Mouse (Mus musculus) limb, embryonic 11.5 days (tissue): ENCODE data around the gene Gm36176. TPM values are rescaled to one million over a fixed set of nuclear protein-coding genes. Genes with fewer than 3 reads are reported as not detected.

ENCODE experiments used
- ATAC-seq: fragments of 200-750 bp; cut with Nextera tagmentation; 2 replicates; pipeline ENCODE4 v1.8.0; 2017; ENCODE audit warnings: low read depth; ENCODE audit not compliant: insufficient number of reproducible peaks, low FRiP score, low TSS enrichment
- DNase-seq: peaks from one replicate; pipeline ENCODE4 v3.0.0-alpha.2; 2015; ENCODE audit warnings: low spot score
- H3K27ac ChIP-seq: fragments of 300-500 bp; sonication (generic); replicated peaks from 2 replicates; pipeline ENCODE4 v1.5.1; 2014; ENCODE audit warnings: low read depth, mild to moderate bottlenecking, low read length
- H3K27me3 ChIP-seq: fragments of 300-500 bp; sonication (generic); 2 replicates; pipeline ENCODE4 v1.6.1; 2014; ENCODE audit warnings: mild to moderate bottlenecking, low read length, mixed read lengths; ENCODE audit not compliant: control insufficient read depth, insufficient read depth
- H3K36me3 ChIP-seq: fragments of 300-500 bp; sonication (generic); 2 replicates; pipeline ENCODE4 v1.6.1; 2014; ENCODE audit warnings: mild to moderate bottlenecking, low read length, moderate library complexity, mixed read lengths; ENCODE audit not compliant: control insufficient read depth, insufficient read depth
- H3K4me1 ChIP-seq: fragments of 300-500 bp; sonication (generic); 2 replicates; pipeline ENCODE4 v1.6.1; 2014; ENCODE audit warnings: low read length, mixed read lengths; ENCODE audit not compliant: control insufficient read depth, insufficient read depth
- H3K4me2 ChIP-seq: fragments of 300-500 bp; sonication (generic); 2 replicates; pipeline ENCODE4 v1.6.1; 2014; ENCODE audit warnings: low read depth, mild to moderate bottlenecking, moderate library complexity; ENCODE audit not compliant: severe bottlenecking
- H3K4me3 ChIP-seq: fragments of 300-500 bp; sonication (generic); 2 replicates; pipeline ENCODE4 v1.5.1; 2014; ENCODE audit warnings: low read depth, low read length
- H3K9ac ChIP-seq: fragments of 300-500 bp; sonication (generic); 2 replicates; pipeline ENCODE4 v1.6.1; 2014; ENCODE audit warnings: mild to moderate bottlenecking, low read length
- H3K9me3 ChIP-seq: fragments of 300-500 bp; sonication (generic); 2 replicates; pipeline ENCODE4 v1.6.1; 2016; ENCODE audit warnings: low read length; ENCODE audit not compliant: control insufficient read depth
- WGBS: fragments of 180-500 bp; shearing (Covaris S2); extraction: QIAGEN DNeasy Blood & Tissue Kit; methylation state at CpG from one replicate; pipeline ENCODE4 v1.1.7; 2014; 5-methylcytosine and 5-hydroxymethylcytosine counted together
- polyA plus RNA-seq: library from polyadenylated mRNA; unstranded; fragments of >200 nt; fragmentation: Nextera tagmentation; extraction: Ambion mirVana; gene quantifications from 2 replicates; pipeline ENCODE4 v1.2.1, GENCODE M21; 2014

The Gm36176 gene
- polyA plus RNA-seq, 1 experiment from 2014 or later = not detected

DNA sequence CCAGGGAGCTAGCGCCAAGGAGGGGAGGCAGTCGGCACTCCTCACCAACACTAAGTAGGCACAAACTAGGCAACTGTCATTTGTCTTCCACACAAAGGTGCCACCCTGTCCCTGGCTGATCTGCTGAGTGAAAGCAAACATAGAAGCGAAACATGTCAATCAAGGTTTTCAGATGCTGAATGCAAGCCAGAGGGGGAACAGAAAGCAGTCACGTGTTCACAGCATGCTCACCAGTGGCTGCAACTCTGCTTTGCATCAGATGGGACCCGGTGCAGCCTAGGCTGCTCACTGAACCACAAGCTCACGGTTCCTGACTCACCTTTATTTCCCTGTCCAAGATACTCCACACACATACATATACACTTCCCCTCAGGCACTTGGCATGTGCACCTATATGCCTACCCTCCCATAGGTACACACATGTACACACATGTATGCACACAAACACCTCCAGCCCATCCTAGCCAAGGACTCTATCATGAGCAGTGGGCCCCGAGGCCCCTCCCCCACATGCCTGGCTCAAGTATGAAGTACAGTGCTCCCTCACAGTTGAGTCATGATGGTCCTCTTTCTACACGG lies 44.5 kb downstream of the Gm36176 start:
- no peak for ATAC-seq
- H3K27ac ChIP-seq = no peak overlapping the region
- no peaks in the 10 kb centered on the region for H3K9me3 ChIP-seq
- no peak overlapping the region for H3K4me3 ChIP-seq
- H3K9ac ChIP-seq = no peak overlapping the region
- H3K36me3 ChIP-seq = no peaks in the 10 kb centered on the region
- no peak for DNase-seq
- no peaks in the 10 kb centered on the region for H3K27me3 ChIP-seq
- H3K4me2 ChIP-seq = no peak overlapping the region
- H3K4me1 ChIP-seq = no peaks in the 10 kb centered on the region
- WGBS = 87% methylated on average over 8 of the region's 8 CpGs

DNA sequence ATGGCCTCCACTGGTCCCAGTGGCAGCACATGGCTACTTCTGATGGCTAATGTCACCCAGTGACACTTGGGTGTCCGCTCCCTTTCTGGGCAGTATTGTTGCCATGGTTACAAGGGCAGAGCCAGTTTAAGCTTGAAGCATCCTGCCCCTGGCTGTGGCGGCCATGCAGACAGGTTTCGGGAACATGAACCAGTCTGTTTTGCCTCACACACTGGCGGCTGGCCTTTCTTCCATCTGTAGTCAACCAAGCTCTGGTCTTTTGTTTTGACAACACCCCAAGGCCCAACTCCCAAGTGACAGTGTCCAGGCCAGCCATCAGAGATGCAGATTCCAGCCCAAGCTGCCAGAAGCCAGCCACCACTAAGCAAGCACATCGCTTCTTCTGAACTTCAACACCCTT lies 49.0 kb downstream of the Gm36176 start:
- ATAC-seq (no peak), DNase-seq (no peak)
- Histone ChIP-seq H3K27me3 (no peaks in the 10 kb centered on the region; the same call in 1 of the 2 replicates), H3K9ac (no peak overlapping the region), H3K27ac (no peak overlapping the region), H3K9me3 (no peaks in the 10 kb centered on the region), H3K36me3 (no peaks in the 10 kb centered on the region), H3K4me1 (no peaks in the 10 kb centered on the region), H3K4me3 (no peak overlapping the region), H3K4me2 (no peak overlapping the region)
- WGBS = 58% methylated on average over 5 of the region's 5 CpGs

Other genes starting within 250 kb of the Gm36176 start
- 340 and 351 TPM in 2 replicates for gene Sumo3, start 240.7 kb upstream of the Gm36176 start, polyA plus RNA-seq
- 2.3 TPM in 1 of 2 replicates, not detected in the other for gene Gm49325, start 240.6 kb upstream of the Gm36176 start, polyA plus RNA-seq
- gene Ube2g2, start 224.5 kb upstream of the Gm36176 start, polyA plus RNA-seq = 52.3 and 52.6 TPM in 2 replicates
- gene Tspear, start 160.2 kb upstream of the Gm36176 start, polyA plus RNA-seq = 0.45 and 0.84 TPM in 2 replicates
- not detected in 2 replicates for gene Gm19402, start 156.0 kb upstream of the Gm36176 start, polyA plus RNA-seq
- not detected in 2 replicates for gene Gm9508, start 149.6 kb upstream of the Gm36176 start, polyA plus RNA-seq
- not detected in 2 replicates for gene Gm10272, start 140.2 kb upstream of the Gm36176 start, polyA plus RNA-seq
- gene Gm10024, start 135.3 kb upstream of the Gm36176 start, polyA plus RNA-seq = not detected in 2 replicates
- gene Gm10142, start 131.0 kb upstream of the Gm36176 start, polyA plus RNA-seq = not detected in 2 replicates
- gene Krtap12-1, start 126.2 kb upstream of the Gm36176 start, polyA plus RNA-seq = not detected in 2 replicates
- gene Gm10100, start 120.3 kb upstream of the Gm36176 start, polyA plus RNA-seq = not detected in 2 replicates
- gene Gm18596, start 104.2 kb upstream of the Gm36176 start, polyA plus RNA-seq = not detected in 2 replicates
- gene Gm9736, start 95.4 kb upstream of the Gm36176 start, polyA plus RNA-seq = not detected in 2 replicates
- gene Gm3233, start 87.1 kb upstream of the Gm36176 start, polyA plus RNA-seq = not detected in 2 replicates
- not detected in 2 replicates for gene Gm3238, start 75.5 kb upstream of the Gm36176 start, polyA plus RNA-seq
- not detected in 2 replicates for gene Gm7138, start 69.9 kb upstream of the Gm36176 start, polyA plus RNA-seq
- not detected in 2 replicates for gene Gm3250, start 64.3 kb upstream of the Gm36176 start, polyA plus RNA-seq
- gene Gm7137, start 58.6 kb upstream of the Gm36176 start, polyA plus RNA-seq = not detected in 2 replicates
- gene Gm9639, start 51.7 kb upstream of the Gm36176 start, polyA plus RNA-seq = not detected in 2 replicates
- not detected in 2 replicates for gene Gm19668, start 47.7 kb upstream of the Gm36176 start, polyA plus RNA-seq
- not detected in 2 replicates for gene Gm9507, start 35.0 kb upstream of the Gm36176 start, polyA plus RNA-seq
- gene Gm2696, start 32.1 kb upstream of the Gm36176 start, polyA plus RNA-seq = not detected in 2 replicates
- not detected in 2 replicates for gene Krtap10-4, start 19.7 kb upstream of the Gm36176 start, polyA plus RNA-seq
- not detected in 2 replicates for gene Krtap10-10, start 10.9 kb upstream of the Gm36176 start, polyA plus RNA-seq
- gene Gm10318, start 6.1 kb downstream of the Gm36176 start, polyA plus RNA-seq = not detected in 2 replicates
- not detected in 2 replicates for gene Gm3285, start 15.2 kb downstream of the Gm36176 start, polyA plus RNA-seq
- 1.4 and 1.5 TPM in 2 replicates for gene Lrrc3, start 55.7 kb downstream of the Gm36176 start, polyA plus RNA-seq
- 0.10 and 0.27 TPM in 2 replicates for gene Trpm2, start 123.8 kb downstream of the Gm36176 start, polyA plus RNA-seq
- gene 1810043G02Rik, start 131.7 kb downstream of the Gm36176 start, polyA plus RNA-seq = 29.5 and 31.0 TPM in 2 replicates
- 157 and 161 TPM in 2 replicates for gene Pfkl, start 163.3 kb downstream of the Gm36176 start, polyA plus RNA-seq
- 0.11 TPM in 1 of 2 replicates, not detected in the other for gene Dnmt3l, start 195.1 kb downstream of the Gm36176 start, polyA plus RNA-seq
- 0.17 and 0.35 TPM in 2 replicates for gene Aire, start 196.8 kb downstream of the Gm36176 start, polyA plus RNA-seq
- 2.6 and 2.7 TPM in 2 replicates for gene Icosl, start 222.5 kb downstream of the Gm36176 start, polyA plus RNA-seq